Mouse (Mus musculus) cerebellum, adult 2 months (tissue): Measurements from ENCODE around the gene Aldh1l1.

Experiments used
- CTCF ChIP-seq: fragments of 200-500 bp; IDR thresholded peaks from 2 replicates; pipeline ENCODE4 v1.5.1; 2011; ENCODE audit warnings: low read depth, mild to moderate bottlenecking, control low read depth, low read length, moderate library complexity, borderline replicate concordance; ENCODE audit not compliant: insufficient read depth
- POLR2A ChIP-seq: fragments of 200-500 bp; IDR thresholded peaks from 2 replicates; pipeline ENCODE4 v1.6.1; 2011; ENCODE audit warnings: low read length, control low read depth, borderline replicate concordance; ENCODE audit not compliant: insufficient read depth

DNA sequence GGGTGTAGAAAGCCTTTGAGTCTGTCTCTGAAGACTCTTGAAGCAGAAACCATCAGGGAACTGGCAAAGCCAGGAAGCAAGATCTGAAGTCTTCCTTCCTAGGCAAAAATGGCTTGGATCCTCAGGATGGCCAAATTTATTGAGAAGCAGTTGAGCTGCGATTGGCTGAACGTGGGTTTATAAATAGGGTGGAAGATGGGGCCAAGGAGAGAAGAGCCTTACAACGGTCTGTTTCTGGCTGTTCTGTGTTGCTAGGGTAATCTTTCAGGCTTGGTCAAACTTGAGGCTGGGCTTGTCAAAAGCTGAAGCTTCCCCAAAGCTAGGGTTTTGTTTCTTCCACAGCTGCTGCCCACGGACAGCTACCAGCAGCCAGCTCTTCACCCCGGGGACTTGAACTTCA is 1.4 kb upstream of the Aldh1l1 start:
- TF ChIP-seq CTCF: no peak
- TF ChIP-seq POLR2A: no peak
